Mouse (Mus musculus): ENCODE results near the gene Igsf23.
A peak's percentile ranks its signal among the peaks of the same experiment; 100 is the strongest.
"Not testable (repeated sequence)": the region's sequence is repeated elsewhere in the genome, so short reads cannot be mapped to it uniquely, and the experiment has no call there.

Gene Igsf23

GRCm38 (mm10) chr7:19935961-19936360 is 14.6 kb downstream of the Igsf23 start:
- no peak for DNase-seq (ENCODE audit: low spot score in 2 of 2)

DNA sequence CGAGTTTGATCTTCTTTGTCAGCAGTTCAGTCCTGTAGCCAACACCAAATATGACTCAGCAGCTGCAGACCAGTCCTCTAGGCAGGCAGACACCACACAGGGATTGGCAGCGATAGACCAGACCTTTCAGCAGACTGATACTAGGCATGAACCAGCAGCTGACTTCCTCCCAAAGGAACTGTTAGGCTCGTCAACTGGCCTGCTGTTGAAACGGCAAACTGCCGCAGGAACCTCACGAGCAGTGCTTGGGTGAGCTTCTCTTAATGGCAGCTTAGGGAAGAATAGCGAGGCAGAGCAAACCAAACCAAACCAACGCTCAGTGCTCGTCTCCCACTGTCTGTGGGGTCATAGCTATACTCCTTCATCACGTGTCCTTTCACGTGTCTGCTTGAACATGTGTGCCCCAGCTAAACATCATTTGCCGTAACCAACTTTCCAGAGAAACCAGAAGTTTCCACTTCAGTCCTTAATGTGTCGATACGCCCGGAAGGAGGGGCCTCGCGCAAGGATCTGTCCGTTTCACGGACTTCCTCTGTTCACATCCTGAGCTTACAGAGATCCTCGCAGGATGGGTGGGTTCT is 15.3 kb downstream of the Igsf23 start:
- DNase-seq (ENCODE audit: low spot score in 2 of 2) = no peak

DNA sequence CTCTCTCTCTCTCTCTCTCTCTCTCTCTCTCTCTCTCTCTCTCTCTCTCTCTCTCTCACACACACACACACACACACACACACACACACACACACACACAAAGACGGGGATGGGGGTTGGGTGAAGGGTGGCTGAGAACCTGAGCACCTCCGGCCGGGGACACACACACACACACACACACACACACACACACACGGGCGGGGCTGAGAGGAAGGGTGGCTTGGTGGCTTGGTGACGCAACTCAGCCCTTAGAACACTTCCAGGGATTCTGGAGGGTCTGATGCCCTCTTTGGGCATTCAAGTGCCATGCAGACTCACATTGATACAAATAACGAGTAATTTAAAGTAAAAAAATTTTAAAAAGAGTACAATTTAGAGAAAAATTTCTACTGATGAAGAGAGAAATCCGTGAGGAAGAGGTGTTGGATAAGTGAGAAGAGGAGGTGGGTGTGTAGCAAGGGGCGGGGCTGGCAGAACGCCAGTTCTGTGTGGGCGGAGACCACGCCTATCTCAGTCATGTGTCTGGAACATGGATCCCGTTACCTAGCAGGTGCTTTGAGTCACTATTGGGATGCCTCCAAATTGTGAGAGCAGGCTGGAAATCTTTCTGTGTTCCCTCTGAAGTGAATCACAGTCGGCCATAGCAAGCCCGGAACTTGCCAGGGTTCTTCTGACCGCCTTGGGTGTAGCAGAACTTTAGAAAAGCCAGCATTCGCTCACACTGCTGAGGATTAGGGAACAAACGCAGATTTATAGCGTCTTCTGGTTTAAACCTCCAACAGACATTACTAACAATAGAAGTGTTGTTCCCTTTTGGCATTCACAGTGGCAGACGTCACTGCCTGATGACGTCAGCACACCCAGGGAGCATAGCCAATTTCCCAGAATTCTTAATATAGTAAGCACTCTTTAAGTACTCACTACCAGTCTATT is 17.4 kb downstream of the Igsf23 start:
- DNase-seq (ENCODE audit: low spot score in 2 of 2) = peak; percentile 82 to 85

- DNase-seq (ENCODE audit: low spot score in 2 of 2) = no peak
Measured at GRCm38 (mm10) chr7:19932133-19932876, 18.3 kb downstream of the Igsf23 start.

- DNase-seq (ENCODE audit: low spot score in 2 of 2) = not testable (repeated sequence)
Measured at GRCm38 (mm10) chr7:19930481-19930880, 20.1 kb downstream of the Igsf23 start.

DNA sequence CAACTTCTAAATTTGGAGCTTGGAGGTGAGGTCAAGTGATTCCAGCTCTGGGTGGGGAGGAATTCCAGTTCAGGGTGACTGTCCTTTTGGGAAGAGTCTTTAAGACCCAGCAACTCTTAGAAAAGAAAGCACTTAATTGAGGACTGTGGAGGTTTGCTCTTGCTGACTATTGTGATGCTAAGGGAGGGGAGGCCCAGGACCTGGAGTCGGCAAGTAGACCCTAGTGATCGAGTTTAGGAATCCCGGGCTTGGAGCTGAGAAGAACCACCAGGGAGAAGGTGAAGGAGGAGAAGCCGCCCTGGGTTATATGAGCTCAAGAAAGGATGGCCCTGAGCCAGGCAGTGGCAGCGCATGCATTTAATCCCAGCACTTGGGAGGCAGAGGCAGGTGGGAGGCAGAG is 22.1 kb downstream of the Igsf23 start:
- DNase-seq (ENCODE audit: low spot score in 2 of 2) = no peak

GRCm38 (mm10) chr7:19926849-19927480 is 23.6 kb downstream of the Igsf23 start:
- no peak for DNase-seq (ENCODE audit: low spot score in 2 of 2)

DNA sequence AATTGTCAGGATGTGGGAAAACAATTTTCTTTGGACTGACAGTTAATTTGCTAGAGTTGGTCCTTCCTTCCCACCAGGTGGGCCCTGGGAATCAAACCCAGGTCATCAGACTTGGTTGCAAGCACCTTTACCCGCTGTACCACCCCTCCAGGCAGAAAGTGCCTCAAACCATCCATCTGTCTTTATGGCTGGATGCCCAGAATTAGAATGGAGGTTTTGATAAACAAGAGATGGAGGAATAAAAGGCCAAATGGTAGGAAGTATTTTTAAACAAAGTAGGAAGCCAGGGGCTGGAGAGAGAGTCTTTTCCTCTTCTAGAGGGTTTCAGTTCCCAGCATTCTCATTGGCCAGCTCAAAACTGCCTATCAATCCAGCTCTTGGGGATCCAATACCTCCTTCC is 25.2 kb downstream of the Igsf23 start:
- no peak for DNase-seq (ENCODE audit: low spot score in 2 of 2)

- DNase-seq (ENCODE audit: low spot score in 2 of 2) = no peak
Measured at GRCm38 (mm10) chr7:19923797-19924196, 26.8 kb downstream of the Igsf23 start.

DNA sequence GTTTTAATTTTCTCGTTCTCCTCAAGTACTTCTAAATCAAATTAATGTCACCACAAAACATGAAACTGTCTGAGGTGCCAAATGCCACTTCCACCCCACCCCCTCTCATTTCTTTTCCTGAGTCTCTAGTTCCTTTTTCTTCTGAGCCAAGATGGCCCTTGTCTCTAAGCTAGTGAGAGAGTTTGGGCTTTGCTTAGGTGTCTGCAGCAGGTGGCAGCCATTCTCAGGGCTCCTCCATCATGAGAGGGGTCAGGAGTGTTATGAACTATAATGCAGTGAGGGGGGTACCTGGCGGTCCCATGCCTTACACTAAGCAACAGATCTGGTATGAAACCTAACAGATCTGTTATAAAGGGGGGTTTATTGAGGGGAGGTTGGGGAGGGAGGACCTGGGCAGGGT is 27.2 kb downstream of the Igsf23 start:
- DNase-seq (ENCODE audit: low spot score in 2 of 2) = no peak

GRCm38 (mm10) chr7:19920506-19921261 is 29.9 kb downstream of the Igsf23 start, which contains the start of gene Pvr:
Pvr (minus strand) TSS chr7:19921160.
- peak; percentile 76 to 80 for DNase-seq (ENCODE audit: low spot score in 2 of 2)

DNA sequence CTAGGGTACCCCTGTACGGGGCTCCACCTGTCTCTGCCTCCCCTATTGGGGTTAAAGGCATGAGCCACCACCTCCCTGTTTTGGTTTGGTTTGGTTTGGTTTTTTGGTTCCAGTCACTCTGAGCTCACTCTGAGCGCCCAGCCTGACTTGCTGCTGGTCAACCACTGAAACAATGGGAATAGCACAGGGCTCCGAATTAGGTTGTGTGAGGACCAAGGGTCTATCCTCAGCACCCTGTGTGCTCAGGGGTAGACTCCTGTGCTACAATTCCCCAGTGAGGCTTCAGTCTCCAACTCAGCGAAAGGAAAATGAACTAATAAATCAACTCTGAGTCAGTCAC is 30.4 kb downstream of the Igsf23 start:
- no peak for DNase-seq (ENCODE audit: low spot score in 2 of 2)

DNA sequence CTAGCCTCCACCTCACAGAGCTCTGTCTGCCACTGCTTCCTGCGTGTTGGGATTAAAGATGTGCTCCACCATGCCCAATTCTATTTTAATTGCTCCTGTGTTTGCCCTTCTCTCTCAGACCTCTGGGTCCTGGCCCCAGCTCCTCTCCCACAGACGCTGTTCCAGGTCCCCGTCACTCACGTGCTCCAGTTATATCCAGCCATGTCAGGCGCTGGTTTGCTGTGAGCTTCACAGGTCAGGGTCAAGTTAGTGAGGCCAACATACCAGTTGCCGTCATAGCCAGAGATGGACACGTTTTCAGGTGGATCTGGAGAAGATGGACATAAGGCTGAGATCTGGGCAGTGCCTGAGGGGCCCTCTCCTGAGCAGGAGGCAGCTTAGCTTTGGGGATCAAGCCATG is 36.0 kb downstream of the Igsf23 start:
- DNase-seq (ENCODE audit: low spot score in 2 of 2) = no peak

DNA sequence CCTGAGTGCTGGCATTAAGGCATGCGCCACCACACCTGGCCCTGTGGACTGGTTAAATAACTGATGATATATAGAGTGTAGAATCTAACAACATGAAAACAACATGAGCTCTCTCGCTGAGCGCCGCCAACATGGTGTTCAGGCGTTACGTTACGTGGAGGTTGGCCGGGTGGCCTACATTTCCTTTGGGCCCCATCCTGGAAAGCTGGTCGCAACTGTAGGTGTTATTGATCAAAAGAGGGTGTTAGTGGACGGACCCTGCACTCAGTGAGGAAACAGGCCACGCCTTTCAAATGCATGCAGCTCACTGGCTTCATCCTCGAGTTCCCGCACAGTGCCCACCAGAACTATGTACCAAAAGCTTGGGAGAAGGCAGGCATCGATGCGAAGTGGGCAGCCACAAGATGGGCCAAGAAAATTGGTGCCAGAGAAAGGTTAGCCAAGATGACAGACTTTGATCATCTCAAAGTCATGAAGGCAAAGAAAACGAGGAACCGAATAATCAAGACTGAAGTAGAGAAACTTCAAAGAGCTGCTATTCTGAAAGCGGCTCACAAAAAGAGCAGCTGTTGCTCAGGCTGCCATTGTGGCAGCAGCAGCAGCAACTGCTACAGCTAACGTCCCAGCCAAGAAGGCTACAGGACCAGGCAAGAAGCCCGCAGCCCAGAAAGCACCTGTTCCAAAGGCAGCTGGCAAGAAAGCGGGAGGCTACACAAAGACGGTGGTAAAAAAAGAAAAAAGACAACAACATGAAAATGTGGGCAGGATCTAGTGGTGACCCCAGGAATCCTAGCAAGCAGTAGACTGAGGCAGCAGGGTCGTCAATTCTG is 38.6 kb downstream of the Igsf23 start:
- DNase-seq (ENCODE audit: low spot score in 2 of 2) = no peak

- no peak for DNase-seq (ENCODE audit: low spot score in 2 of 2)
Measured at GRCm38 (mm10) chr7:19911292-19911658, 39.3 kb downstream of the Igsf23 start.

GRCm38 (mm10) chr7:19910421-19911291 is 39.9 kb downstream of the Igsf23 start:
- DNase-seq (ENCODE audit: low spot score in 2 of 2) = peak; percentile 83 to 85

GRCm38 (mm10) chr7:19889881-19890280 is 60.7 kb downstream of the Igsf23 start:
- DNase-seq (ENCODE audit: low spot score in 2 of 2) = peak; percentile 13 to 31

GRCm38 (mm10) chr7:19887849-19888248 is 62.7 kb downstream of the Igsf23 start, which contains the start of gene Ceacam19:
Ceacam19 (minus strand) TSS chr7:19887965.
- no peak for DNase-seq (ENCODE audit: low spot score in 2 of 2)
